Mouse (Mus musculus) limb, embryonic 11.5 days (tissue): Measurements from ENCODE around the gene Ksr1. TPM values are rescaled to one million over a fixed set of nuclear protein-coding genes. Genes with fewer than 3 reads are reported as not detected.

Experiments
- ATAC-seq: fragments of 200-750 bp; cut with Nextera tagmentation; 2 replicates; pipeline ENCODE4 v1.8.0; 2017; ENCODE audit warnings: low read depth; ENCODE audit not compliant: insufficient number of reproducible peaks, low FRiP score, low TSS enrichment
- DNase-seq: peaks from one replicate; pipeline ENCODE4 v3.0.0-alpha.2; 2015; ENCODE audit warnings: low spot score
- H3K27ac ChIP-seq: fragments of 300-500 bp; sonication (generic); replicated peaks from 2 replicates; pipeline ENCODE4 v1.5.1; 2014; ENCODE audit warnings: low read depth, mild to moderate bottlenecking, low read length
- H3K27me3 ChIP-seq: fragments of 300-500 bp; sonication (generic); 2 replicates; pipeline ENCODE4 v1.6.1; 2014; ENCODE audit warnings: mild to moderate bottlenecking, low read length, mixed read lengths; ENCODE audit not compliant: control insufficient read depth, insufficient read depth
- H3K36me3 ChIP-seq: fragments of 300-500 bp; sonication (generic); 2 replicates; pipeline ENCODE4 v1.6.1; 2014; ENCODE audit warnings: mild to moderate bottlenecking, low read length, moderate library complexity, mixed read lengths; ENCODE audit not compliant: control insufficient read depth, insufficient read depth
- H3K4me1 ChIP-seq: fragments of 300-500 bp; sonication (generic); 2 replicates; pipeline ENCODE4 v1.6.1; 2014; ENCODE audit warnings: low read length, mixed read lengths; ENCODE audit not compliant: control insufficient read depth, insufficient read depth
- H3K4me2 ChIP-seq: fragments of 300-500 bp; sonication (generic); 2 replicates; pipeline ENCODE4 v1.6.1; 2014; ENCODE audit warnings: low read depth, mild to moderate bottlenecking, moderate library complexity; ENCODE audit not compliant: severe bottlenecking
- H3K4me3 ChIP-seq: fragments of 300-500 bp; sonication (generic); 2 replicates; pipeline ENCODE4 v1.5.1; 2014; ENCODE audit warnings: low read depth, low read length
- H3K9ac ChIP-seq: fragments of 300-500 bp; sonication (generic); 2 replicates; pipeline ENCODE4 v1.6.1; 2014; ENCODE audit warnings: mild to moderate bottlenecking, low read length
- H3K9me3 ChIP-seq: fragments of 300-500 bp; sonication (generic); 2 replicates; pipeline ENCODE4 v1.6.1; 2016; ENCODE audit warnings: low read length; ENCODE audit not compliant: control insufficient read depth
- WGBS: fragments of 180-500 bp; shearing (Covaris S2); extraction: QIAGEN DNeasy Blood & Tissue Kit; methylation state at CpG from one replicate; pipeline ENCODE4 v1.1.7; 2014; 5-methylcytosine and 5-hydroxymethylcytosine counted together
- polyA plus RNA-seq: library from polyadenylated mRNA; unstranded; fragments of >200 nt; fragmentation: Nextera tagmentation; extraction: Ambion mirVana; gene quantifications from 2 replicates; pipeline ENCODE4 v1.2.1, GENCODE M21; 2014

Ksr1 gene
- polyA plus RNA-seq, 1 experiment from 2014 or later: 2.2 TPM

GRCm38 (mm10) chr11:79183400-79183799, 37.2 kb upstream of the Ksr1 start:
- no peaks in the 10 kb centered on the region for H3K4me1 ChIP-seq
- H3K4me3 ChIP-seq: no peak overlapping the region
- DNase-seq (no peak), ATAC-seq (no peak)
- H3K27me3 ChIP-seq: no peaks in the 10 kb centered on the region
- H3K4me2 ChIP-seq: no peak overlapping the region
- H3K9ac ChIP-seq: no peak overlapping the region
- no peaks in the 10 kb centered on the region for H3K36me3 ChIP-seq
- no peaks in the 10 kb centered on the region for H3K9me3 ChIP-seq
- WGBS: 95% methylated on average over 6 of the region's 6 CpGs
- no peak overlapping the region for H3K27ac ChIP-seq

- H3K27me3 ChIP-seq: no peaks in the 10 kb centered on the region
- H3K27ac ChIP-seq: no peak overlapping the region
- H3K9ac ChIP-seq: no peak overlapping the region
- no peaks in the 10 kb centered on the region for H3K9me3 ChIP-seq
- ATAC-seq (no peak), DNase-seq (no peak)
- 79% methylated on average over 12 of the region's 12 CpGs for WGBS
- H3K36me3 ChIP-seq: no peaks in the 10 kb centered on the region
- H3K4me1 ChIP-seq: no peaks in the 10 kb centered on the region
- no peak overlapping the region for H3K4me2 ChIP-seq
- H3K4me3 ChIP-seq: no peak overlapping the region
These were observed 36.7 kb upstream of the Ksr1 start for GRCm38 (mm10) chr11:79182881-79183280.

- Histone ChIP-seq H3K9me3 (no peaks in the 10 kb centered on the region), H3K27ac (no peak overlapping the region), H3K27me3 (no peaks in the 10 kb centered on the region), H3K36me3 (no peaks in the 10 kb centered on the region), H3K4me1 (no peaks in the 10 kb centered on the region), H3K9ac (no peak overlapping the region), H3K4me3 (no peak overlapping the region), H3K4me2 (no peak overlapping the region)
- DNase-seq (no peak), ATAC-seq (no peak)
- WGBS: 83% methylated on average over 4 of the region's 4 CpGs
These were observed 35.7 kb upstream of the Ksr1 start for GRCm38 (mm10) chr11:79181914-79182313.

DNA sequence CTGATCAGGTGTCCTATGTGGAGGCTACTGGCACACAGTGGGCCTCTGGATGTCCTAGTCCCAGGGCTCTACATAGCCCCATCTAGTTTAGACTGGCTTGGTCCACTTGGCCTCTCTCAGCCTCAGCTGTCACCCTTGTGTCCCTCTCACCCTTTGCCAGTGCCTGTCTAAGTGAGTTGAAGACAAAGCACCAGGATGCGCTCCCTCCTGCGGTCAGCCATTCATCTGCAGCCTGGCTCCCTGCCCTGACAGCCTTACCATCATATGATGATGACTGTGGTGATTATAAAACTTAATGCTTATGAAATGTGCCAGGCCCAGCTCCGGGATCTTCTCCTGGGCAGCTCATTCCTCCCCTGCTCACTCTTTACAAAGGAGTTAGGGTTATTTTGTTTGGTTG, 30.5 kb upstream of the Ksr1 start:
- 82% methylated on average over 3 of the region's 3 CpGs for WGBS
- no peaks in the 10 kb centered on the region for H3K4me1 ChIP-seq
- no peak for ATAC-seq

GRCm38 (mm10) chr11:79172054-79172453, 25.8 kb upstream of the Ksr1 start:
- ATAC-seq: no peak
- H3K36me3 ChIP-seq: no peaks in the 10 kb centered on the region
- H3K4me3 ChIP-seq: no peak overlapping the region
- H3K4me2 ChIP-seq: no peak overlapping the region
- no peaks in the 10 kb centered on the region for H3K4me1 ChIP-seq
- WGBS: 80% methylated on average over 7 of the region's 7 CpGs
- H3K9ac ChIP-seq: no peak overlapping the region
- H3K27ac ChIP-seq: no peak overlapping the region
- DNase-seq: no peak
- no peaks in the 10 kb centered on the region for H3K27me3 ChIP-seq
- no peaks in the 10 kb centered on the region for H3K9me3 ChIP-seq

More for the DNA sequence above, 30.5 kb upstream of the Ksr1 start:
- Histone ChIP-seq H3K27me3 (no peaks in the 10 kb centered on the region), H3K4me2 (no peak overlapping the region), H3K4me3 (no peak overlapping the region), H3K36me3 (no peaks in the 10 kb centered on the region), H3K9me3 (no peaks in the 10 kb centered on the region), H3K27ac (no peak overlapping the region), H3K9ac (no peak overlapping the region)
- no peak for DNase-seq

- ATAC-seq: no peak
- 74% methylated on average over 4 of the region's 4 CpGs for WGBS
These were observed 20.5 kb upstream of the Ksr1 start for GRCm38 (mm10) chr11:79166582-79167300.

GRCm38 (mm10) chr11:79161077-79161758, 15.0 kb upstream of the Ksr1 start:
- Histone ChIP-seq H3K9me3 (no peaks in the 10 kb centered on the region), H3K27ac (no peak overlapping the region), H3K4me2 (no peak overlapping the region), H3K27me3 (no peaks in the 10 kb centered on the region), H3K4me3 (no peak overlapping the region), H3K36me3 (no peaks in the 10 kb centered on the region), H3K4me1 (no peaks in the 10 kb centered on the region), H3K9ac (no peak overlapping the region)
- ATAC-seq (no peak), DNase-seq (no peak)
- WGBS: 89% methylated on average over 6 of the region's 6 CpGs

More at GRCm38 (mm10) chr11:79166582-79167300, 20.5 kb upstream of the Ksr1 start:
- no peaks in the 10 kb centered on the region for H3K9me3 ChIP-seq
- H3K4me2 ChIP-seq: no peak overlapping the region
- no peak for DNase-seq
- H3K4me3 ChIP-seq: no peak overlapping the region
- H3K9ac ChIP-seq: no peak overlapping the region
- no peaks in the 10 kb centered on the region for H3K27me3 ChIP-seq
- H3K36me3 ChIP-seq: no peaks in the 10 kb centered on the region
- no peak overlapping the region for H3K27ac ChIP-seq
- H3K4me1 ChIP-seq: no peaks in the 10 kb centered on the region

- 63% methylated on average over 6 of the region's 6 CpGs for WGBS
- no peaks in the 10 kb centered on the region for H3K27me3 ChIP-seq
- no peak for ATAC-seq
- no peak overlapping the region; the same call in 1 of the 2 replicates for H3K9ac ChIP-seq
- no peak overlapping the region for H3K4me3 ChIP-seq
- H3K4me2 ChIP-seq: no peak overlapping the region
- DNase-seq: no peak
- no peaks in the 10 kb centered on the region for H3K9me3 ChIP-seq
- no peaks in the 10 kb centered on the region for H3K4me1 ChIP-seq
- no peaks in the 10 kb centered on the region for H3K36me3 ChIP-seq
- no peak overlapping the region for H3K27ac ChIP-seq
These were observed 13.9 kb upstream of the Ksr1 start for GRCm38 (mm10) chr11:79160127-79160526.
